Mouse (Mus musculus) spleen, adult 2 months (tissue): Measurements from ENCODE around the gene Pknox1.

Experiments
- CTCF ChIP-seq: fragments of 200-500 bp; IDR thresholded peaks from 2 replicates; pipeline ENCODE4 v1.5.1; 2011; ENCODE audit warnings: mild to moderate bottlenecking, inconsistent platforms; ENCODE audit not compliant: insufficient read depth, insufficient read length, insufficient replicate concordance; ENCODE audit errors: extremely low read depth
- POLR2A ChIP-seq: fragments of 200-500 bp; IDR thresholded peaks from 2 replicates; pipeline ENCODE4 v1.6.1; 2011; ENCODE audit warnings: low read depth, low read length, inconsistent platforms

DNA sequence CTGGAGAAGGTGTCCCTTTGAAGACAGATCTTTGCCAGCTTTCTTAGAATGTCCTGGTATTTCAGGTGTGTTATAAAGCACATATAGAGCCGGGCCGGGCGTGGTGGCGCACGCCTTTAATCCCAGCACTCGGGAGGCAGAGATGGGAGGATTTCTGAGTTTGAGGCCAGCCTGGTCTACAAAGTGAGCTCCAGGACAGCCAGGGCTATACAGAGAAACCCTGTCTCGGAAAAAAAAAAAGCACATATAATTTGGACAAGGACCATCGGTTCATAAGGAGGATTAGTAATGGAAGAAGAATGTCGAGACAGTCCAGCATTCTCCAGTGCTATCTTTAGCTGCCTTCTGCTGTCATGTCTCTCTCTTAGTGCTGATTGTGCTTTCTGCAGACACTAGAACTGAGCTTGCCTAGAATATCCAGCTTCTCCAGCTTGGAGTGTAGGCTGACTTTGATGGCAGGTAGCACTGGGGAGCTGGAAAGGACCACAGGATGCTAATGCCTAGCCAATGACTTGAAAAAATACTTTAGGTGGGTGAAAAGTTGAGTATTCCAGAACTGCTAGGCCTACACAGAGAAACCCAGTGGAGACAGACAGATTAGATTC is 5.9 kb downstream of the Pknox1 start:
- TF ChIP-seq CTCF, result no peak
- no peak for TF ChIP-seq POLR2A
